Mouse (Mus musculus): ENCODE results near the gene Cog6.

The Cog6 gene

GRCm38 (mm10) chr3:52962391-52962790 is 54.6 kb downstream of the Cog6 start:
- no peak for DNase-seq (ENCODE audit: low read depth, low spot score)

GRCm38 (mm10) chr3:52961661-52962060 is 55.4 kb downstream of the Cog6 start:
- no peak for DNase-seq (ENCODE audit: low read depth, low spot score)

DNA sequence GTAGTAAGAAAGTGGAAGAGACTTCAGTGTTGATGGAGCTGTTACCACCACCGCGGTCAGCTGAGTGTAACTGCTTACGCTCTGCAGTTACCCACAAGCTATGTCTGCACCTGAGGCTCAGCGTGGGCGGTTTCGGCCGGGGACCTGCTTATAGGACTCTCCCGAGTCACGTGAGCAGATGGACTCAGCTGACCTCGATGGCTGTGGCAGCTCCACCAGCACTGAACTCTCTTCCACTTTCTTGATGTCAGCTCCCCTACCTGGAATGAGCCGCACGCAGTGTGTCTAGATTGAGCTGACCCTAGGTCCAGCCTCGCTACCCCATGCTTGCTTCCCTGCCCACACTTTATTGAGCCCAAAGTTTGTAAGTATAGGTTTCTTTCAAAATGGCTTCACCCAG is 56.1 kb downstream of the Cog6 start:
- DNase-seq (ENCODE audit: low read depth, low spot score) = no peak

DNA sequence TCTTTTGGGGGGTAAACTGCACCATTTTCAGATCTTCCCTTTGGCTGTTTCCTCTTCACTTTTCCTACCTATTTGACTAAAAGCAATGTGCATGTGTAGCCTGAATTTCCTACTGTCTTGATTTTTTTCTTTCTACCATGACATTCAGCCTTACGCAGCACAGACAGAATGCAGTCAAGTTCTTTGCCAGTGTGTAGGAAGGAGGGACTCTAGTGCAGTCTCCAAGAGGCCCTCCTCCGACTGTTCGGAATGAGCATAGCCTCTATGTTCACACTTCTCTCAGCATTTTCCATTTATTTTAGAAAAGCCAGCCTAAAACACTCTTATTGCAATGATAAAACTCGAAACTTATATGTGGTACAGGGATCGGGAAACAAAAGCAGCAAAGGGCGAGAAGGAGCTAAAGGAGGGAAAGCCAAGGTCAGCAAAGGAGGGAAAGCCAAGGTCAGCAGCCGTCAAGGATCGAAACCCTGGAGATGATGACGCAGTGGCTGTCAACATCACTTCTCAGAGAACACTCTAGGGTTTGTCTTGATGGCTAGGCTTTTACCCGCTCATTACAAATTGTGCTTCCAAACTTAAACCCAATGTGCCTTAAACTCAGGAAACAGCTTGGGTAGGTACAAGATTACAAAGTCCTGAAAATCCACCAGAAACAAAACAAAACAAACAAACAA is 58.5 kb downstream of the Cog6 start:
- DNase-seq (ENCODE audit: low read depth, low spot score) = no peak

DNA sequence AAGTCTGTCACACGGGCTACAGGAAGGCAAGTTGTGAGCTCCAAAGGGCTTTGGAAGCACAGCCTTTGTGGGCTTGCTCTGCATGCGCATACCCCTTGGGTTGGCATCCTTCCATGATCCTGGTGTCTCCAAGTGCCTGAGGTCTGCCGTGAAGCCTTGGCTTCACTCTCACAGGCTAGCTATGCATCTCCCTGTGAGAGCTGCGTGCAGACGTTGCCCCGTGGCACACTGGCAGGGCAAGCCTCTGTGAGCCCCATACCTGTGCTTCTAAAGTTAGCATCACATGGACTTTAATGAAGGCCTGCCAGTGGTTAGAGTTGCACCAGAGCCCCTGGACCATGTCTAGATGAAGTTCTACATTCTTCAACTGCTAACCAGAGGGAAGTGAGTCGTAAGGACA is 59.2 kb downstream of the Cog6 start:
- no peak for DNase-seq (ENCODE audit: low read depth, low spot score)

DNA sequence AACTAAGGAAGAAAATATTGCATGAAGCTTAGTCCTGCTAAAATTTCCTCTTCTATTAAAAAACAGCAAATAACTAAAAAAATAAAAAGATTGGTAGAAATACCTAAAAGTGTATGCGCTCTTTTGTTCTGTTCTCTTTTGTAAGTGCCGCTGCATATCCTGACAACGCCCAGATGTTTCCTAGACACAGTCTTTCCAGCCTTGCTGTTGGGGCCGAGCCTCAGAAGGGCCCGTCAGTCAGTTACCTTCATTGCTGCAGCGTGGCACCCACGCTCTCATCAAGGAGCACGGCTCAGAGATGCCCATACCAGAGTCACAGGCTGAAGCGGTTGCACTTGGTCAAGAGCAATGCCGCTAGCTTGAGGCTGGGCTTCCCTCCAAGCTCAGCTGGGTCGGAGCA is 60.8 kb downstream of the Cog6 start:
- DNase-seq (ENCODE audit: low read depth, low spot score) = no peak

DNA sequence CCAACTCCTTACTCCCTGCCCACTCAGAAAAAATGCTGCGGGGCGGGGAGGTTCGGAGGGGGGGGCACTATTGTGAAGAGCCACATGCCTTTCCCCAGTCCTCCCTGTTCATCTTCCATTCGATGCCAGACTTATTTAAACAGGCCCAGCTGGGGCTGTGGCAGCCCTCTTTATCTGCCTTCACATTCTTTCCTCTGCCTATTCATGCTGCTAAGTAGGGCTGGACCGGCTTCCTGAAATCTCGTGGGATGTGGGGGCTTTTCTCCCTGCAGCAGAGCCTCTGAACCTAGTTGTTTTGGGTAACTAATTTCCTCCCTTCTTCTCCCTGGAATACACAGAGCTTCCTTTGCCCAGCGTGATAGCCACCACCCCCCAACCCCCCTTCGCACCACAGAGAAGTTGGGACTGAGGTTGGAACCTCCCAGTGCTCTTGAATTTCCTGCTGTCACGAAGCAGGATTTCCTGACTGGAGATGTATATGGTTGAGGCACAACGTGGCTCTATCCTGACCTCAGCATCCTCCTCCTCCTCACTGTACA is 61.5 kb downstream of the Cog6 start:
- DNase-seq (ENCODE audit: low read depth, low spot score) = no peak

GRCm38 (mm10) chr3:52954656-52955055 is 62.4 kb downstream of the Cog6 start:
- DNase-seq (ENCODE audit: low read depth, low spot score) = no peak

DNA sequence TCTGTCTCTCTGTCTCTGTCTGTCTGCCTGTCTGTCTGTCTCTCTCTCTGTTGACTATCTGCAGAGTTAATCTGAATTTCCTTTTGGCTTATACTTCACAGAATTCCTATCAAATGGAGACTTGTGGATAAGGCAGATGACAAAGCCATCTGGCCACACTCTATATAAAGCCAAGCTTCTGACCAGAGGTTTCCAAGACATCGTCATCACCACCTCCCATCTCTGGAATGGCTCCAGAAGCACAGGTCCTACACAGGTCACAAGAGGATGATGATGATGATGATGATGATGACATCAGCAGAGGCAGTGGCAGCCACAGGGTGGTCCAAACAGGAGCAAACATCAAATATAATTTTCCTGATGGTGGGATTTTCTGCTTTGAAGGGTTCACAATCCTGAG is 63.2 kb downstream of the Cog6 start:
- no peak for DNase-seq (ENCODE audit: low read depth, low spot score)

- DNase-seq (ENCODE audit: low read depth, low spot score) = no peak
These were observed 68.2 kb downstream of the Cog6 start for GRCm38 (mm10) chr3:52948824-52949223.

GRCm38 (mm10) chr3:52947444-52947843 is 69.6 kb downstream of the Cog6 start:
- no peak for DNase-seq (ENCODE audit: low read depth, low spot score)

GRCm38 (mm10) chr3:52940832-52941468 is 76.1 kb downstream of the Cog6 start:
- DNase-seq (ENCODE audit: low read depth, low spot score) = no peak

DNA sequence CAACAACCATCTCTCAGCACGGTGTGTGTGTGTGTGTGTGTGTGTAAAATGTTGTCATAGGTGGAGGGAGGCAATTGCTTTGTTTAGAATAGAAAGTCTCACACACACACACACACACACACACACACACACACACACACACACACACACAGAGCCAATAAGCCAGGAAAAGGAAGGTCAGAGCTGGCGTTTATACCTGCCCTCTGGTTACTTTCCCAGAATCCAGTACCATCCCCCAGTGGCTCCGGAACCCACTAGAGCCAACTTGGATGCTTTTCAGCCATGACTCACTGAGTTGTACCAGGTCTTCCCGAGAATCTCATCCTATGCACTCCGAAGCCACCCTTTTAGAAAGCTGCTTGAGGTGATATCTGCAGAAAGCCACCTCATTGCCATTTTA is 78.6 kb downstream of the Cog6 start:
- no peak for DNase-seq (ENCODE audit: low read depth, low spot score)

DNA sequence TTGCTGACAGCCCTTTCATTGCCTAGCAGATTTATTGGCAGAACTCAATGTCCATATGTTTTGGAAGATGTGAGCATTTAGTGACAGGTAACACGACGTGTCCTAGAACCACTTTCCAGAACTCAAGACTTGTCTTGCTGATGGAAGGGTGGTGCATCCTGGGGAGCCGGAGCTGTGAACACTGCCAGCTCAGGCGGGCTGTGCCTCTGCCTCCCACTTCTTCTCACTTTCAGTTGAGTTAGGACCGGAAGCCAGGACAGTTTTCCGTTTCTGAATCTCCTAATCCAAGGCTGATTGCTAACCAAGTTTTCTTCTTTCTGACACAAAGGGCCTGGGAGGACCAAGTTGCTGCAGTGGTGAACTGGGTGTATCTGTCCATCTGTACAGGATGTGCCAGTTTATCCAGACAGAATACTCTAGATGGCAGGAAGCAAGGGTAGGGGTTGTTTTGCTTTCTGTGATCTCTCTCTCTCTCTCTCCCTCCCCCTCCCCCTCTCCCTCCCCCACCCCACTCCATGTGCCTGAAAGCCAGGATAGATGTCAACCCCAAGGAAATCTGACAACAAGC is 79.2 kb downstream of the Cog6 start:
- no peak for DNase-seq (ENCODE audit: low read depth, low spot score)

- DNase-seq (ENCODE audit: low read depth, low spot score) = no peak
These were observed 85.1 kb downstream of the Cog6 start for GRCm38 (mm10) chr3:52931956-52932355.

All from retina, adult 2 months (tissue).